Mouse (Mus musculus): ENCODE measurements around the gene Cnot6. TPM values are rescaled to one million over a fixed set of nuclear protein-coding genes. Genes with fewer than 3 reads are reported as not detected.

Gene Cnot6
- polyA plus RNA-seq, 1 experiment: 24.4 TPM

GRCm38 (mm10) chr11:49719466-49720151 is 7.1 kb upstream of the Cnot6 start:
- no peaks in the 10 kb centered on the region for H3K4me1 ChIP-seq (ENCODE audit: control insufficient read depth, insufficient read depth, low read length)
- no peak overlapping the region for H3K27ac ChIP-seq (ENCODE audit: insufficient read depth, low read length)

DNA sequence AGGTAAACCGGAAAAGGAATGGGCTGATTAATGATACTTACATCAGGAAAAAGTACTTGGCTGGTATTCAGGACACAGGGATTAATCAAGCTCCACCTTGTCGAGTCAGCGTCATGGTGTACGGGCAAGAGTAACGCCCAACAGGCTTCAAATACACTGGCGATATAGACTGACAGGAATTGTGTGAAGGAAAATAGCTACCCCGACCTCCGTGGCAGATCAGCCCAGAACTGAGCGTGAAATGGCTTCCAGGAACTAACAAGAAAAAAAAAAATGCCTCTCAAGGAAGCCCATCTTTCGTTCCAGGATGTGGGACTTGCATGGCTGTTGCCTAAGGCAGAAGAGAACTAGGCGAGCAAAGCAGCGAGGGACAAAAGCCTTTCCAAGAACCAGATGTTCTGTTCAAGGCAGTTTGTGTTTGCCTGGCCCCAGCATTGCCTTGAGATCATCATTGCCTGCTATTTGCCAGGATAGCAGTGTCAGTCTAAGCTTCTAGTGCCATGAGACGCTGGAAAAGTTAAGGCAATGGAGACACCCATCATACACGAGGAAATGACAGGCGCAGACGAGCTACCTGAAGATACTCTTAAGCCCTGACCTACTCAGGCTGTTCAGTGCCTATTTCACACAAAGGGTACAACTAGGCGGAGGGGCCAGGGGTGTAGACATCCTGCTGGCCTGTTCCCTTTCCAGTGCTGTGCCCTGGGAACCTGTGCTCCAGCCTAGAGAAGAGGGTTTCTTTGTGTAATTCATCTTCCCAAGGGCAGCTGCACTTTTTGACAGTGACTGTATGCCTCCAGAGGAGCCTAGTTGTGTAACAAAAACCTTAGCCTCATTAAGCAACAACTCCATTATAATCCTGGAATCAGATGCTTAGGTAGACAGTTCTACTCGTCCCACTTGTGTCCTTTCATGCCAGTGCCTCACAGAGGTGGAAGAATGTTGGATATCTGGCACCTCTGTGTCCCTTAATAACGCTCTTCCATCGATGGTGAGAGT is 1.1 kb upstream of the Cnot6 start:
- peak overlapping the region; percentile 89; the same call in 1 of the 2 replicates for H3K4me3 ChIP-seq (ENCODE audit: insufficient read depth, low read length)
- no peaks in the 10 kb centered on the region; the same call in 1 of the 2 replicates for H3K4me1 ChIP-seq (ENCODE audit: control insufficient read depth, insufficient read depth, low read length)
- TF ChIP-seq POLR2A (IDR thresholded peaks at IDR 0.05; ENCODE audit: extremely low read depth, insufficient read depth, low read length) (no peak), CTCF (IDR thresholded peaks at IDR 0.05; ENCODE audit: extremely low read depth, insufficient read depth, low read length) (no peak)
- H3K27ac ChIP-seq (ENCODE audit: insufficient read depth, low read length): no peak overlapping the region

More at GRCm38 (mm10) chr11:49719466-49720151, 7.1 kb upstream of the Cnot6 start:
- H3K4me3 ChIP-seq (ENCODE audit: insufficient read depth, low read length): no peak overlapping the region
- TF ChIP-seq POLR2A (IDR thresholded peaks at IDR 0.05; ENCODE audit: extremely low read depth, insufficient read depth, low read length) (no peak), CTCF (IDR thresholded peaks at IDR 0.05; ENCODE audit: extremely low read depth, insufficient read depth, low read length) (no peak)

- peak overlapping the region; percentile 93 for H3K27ac ChIP-seq (ENCODE audit: insufficient read depth, low read length)
- H3K4me3 ChIP-seq (ENCODE audit: insufficient read depth, low read length): peak overlapping the region; percentile 89
- TF ChIP-seq CTCF (IDR thresholded peaks at IDR 0.05; ENCODE audit: extremely low read depth, insufficient read depth, low read length): no peak
- no peak for TF ChIP-seq POLR2A (IDR thresholded peaks at IDR 0.05; ENCODE audit: extremely low read depth, insufficient read depth, low read length)
- H3K4me1 ChIP-seq (ENCODE audit: control insufficient read depth, insufficient read depth, low read length): peaks cover 1% of the 10 kb centered on the region; the same call in 1 of the 2 replicates
Observed at GRCm38 (mm10) chr11:49711981-49712554, 455 bp downstream of the Cnot6 start.

- TF ChIP-seq CTCF (IDR thresholded peaks at IDR 0.05; ENCODE audit: extremely low read depth, insufficient read depth, low read length): no peak
- TF ChIP-seq POLR2A (IDR thresholded peaks at IDR 0.05; ENCODE audit: extremely low read depth, insufficient read depth, low read length): no peak
- Histone ChIP-seq H3K4me3 (ENCODE audit: insufficient read depth, low read length) (no peak overlapping the region; the same call in 1 of the 2 replicates), H3K4me1 (ENCODE audit: control insufficient read depth, insufficient read depth, low read length) (peaks cover 1% of the 10 kb centered on the region; the same call in 1 of the 2 replicates), H3K27ac (ENCODE audit: insufficient read depth, low read length) (no peak overlapping the region)
Observed at GRCm38 (mm10) chr11:49710664-49711063, 1.9 kb downstream of the Cnot6 start.

DNA sequence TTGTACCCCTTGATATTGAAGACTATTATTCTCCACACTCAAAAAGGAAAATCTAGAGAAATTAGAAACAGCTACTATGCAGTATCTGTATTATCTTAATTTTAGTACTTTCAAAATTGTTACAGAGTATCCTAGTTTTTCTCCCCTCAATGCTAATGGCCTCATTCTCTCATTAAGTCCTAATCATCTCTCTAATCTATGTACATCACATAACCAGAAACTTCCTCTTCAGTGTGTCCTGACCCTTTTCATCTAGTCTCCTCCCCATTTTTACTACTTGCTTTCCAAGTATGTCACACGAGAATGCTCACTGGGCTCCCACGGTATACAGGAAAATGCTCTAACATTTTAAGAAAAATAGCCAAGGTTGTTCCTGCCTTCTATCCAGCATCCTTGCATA is 4.7 kb downstream of the Cnot6 start:
- TF ChIP-seq CTCF (IDR thresholded peaks at IDR 0.05; ENCODE audit: extremely low read depth, insufficient read depth, low read length) (no peak), POLR2A (IDR thresholded peaks at IDR 0.05; ENCODE audit: extremely low read depth, insufficient read depth, low read length) (no peak)
- Histone ChIP-seq H3K4me1 (ENCODE audit: control insufficient read depth, insufficient read depth, low read length) (peaks cover 1% of the 10 kb centered on the region; the same call in 1 of the 2 replicates), H3K27ac (ENCODE audit: insufficient read depth, low read length) (no peak overlapping the region), H3K4me3 (ENCODE audit: insufficient read depth, low read length) (no peak overlapping the region)

- no peak overlapping the region for H3K27ac ChIP-seq (ENCODE audit: insufficient read depth, low read length)
- H3K4me1 ChIP-seq (ENCODE audit: control insufficient read depth, insufficient read depth, low read length): peaks cover 1% of the 10 kb centered on the region; the same call in 1 of the 2 replicates
- no peak overlapping the region for H3K4me3 ChIP-seq (ENCODE audit: insufficient read depth, low read length)
- TF ChIP-seq CTCF (IDR thresholded peaks at IDR 0.05; ENCODE audit: extremely low read depth, insufficient read depth, low read length) (no peak), POLR2A (IDR thresholded peaks at IDR 0.05; ENCODE audit: extremely low read depth, insufficient read depth, low read length) (no peak)
Observed at GRCm38 (mm10) chr11:49704804-49705203, 7.7 kb downstream of the Cnot6 start.

DNA sequence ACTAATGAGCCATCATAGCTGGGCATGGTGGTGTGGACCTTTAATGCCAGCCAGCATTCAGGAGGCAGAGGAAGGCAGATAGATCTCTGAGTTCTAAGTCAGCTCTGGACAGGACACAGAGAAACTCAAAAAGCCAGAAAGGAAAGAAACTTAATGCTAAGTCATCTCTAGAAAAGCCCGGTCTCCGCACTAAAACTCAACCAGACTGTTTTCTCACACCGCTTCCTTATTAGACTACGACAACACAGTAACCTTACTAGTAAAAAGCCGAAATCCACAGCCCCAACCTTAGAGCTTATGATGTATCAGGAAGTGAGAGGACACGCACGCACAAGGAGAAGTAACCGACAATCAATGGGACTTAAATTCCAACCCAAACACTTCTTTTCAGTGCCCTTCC is 10.5 kb downstream of the Cnot6 start:
- TF ChIP-seq CTCF (IDR thresholded peaks at IDR 0.05; ENCODE audit: extremely low read depth, insufficient read depth, low read length) (no peak), POLR2A (IDR thresholded peaks at IDR 0.05; ENCODE audit: extremely low read depth, insufficient read depth, low read length) (no peak)
- no peak overlapping the region for H3K27ac ChIP-seq (ENCODE audit: insufficient read depth, low read length)
- H3K4me3 ChIP-seq (ENCODE audit: insufficient read depth, low read length): no peak overlapping the region
- no peaks in the 10 kb centered on the region for H3K4me1 ChIP-seq (ENCODE audit: control insufficient read depth, insufficient read depth, low read length)

GRCm38 (mm10) chr11:49699079-49699478 is 13.4 kb downstream of the Cnot6 start:
- Histone ChIP-seq H3K27ac (ENCODE audit: insufficient read depth, low read length) (no peak overlapping the region), H3K4me1 (ENCODE audit: control insufficient read depth, insufficient read depth, low read length) (peaks cover 2% of the 10 kb centered on the region; the same call in 1 of the 2 replicates), H3K4me3 (ENCODE audit: insufficient read depth, low read length) (no peak overlapping the region)
- TF ChIP-seq POLR2A (IDR thresholded peaks at IDR 0.05; ENCODE audit: extremely low read depth, insufficient read depth, low read length) (no peak), CTCF (IDR thresholded peaks at IDR 0.05; ENCODE audit: extremely low read depth, insufficient read depth, low read length) (no peak)

DNA sequence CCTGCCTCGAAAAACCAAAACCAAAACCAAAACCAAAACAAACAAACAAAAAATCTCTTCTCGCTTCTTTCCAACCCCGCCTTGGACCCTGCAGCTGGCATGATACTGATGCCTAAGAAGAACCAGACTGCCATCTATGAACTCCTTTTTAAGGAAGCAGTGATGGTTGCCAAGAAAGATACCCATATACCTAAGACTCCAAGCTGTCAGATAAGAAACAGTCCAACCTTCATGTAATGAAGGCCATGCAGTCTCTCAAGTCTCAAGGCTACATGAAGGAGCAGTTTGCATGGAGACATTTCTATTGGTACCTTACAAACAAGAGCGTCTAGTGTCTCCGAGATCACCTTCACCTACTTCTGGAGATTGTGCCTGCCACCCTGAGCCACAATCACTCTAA is 14.7 kb downstream of the Cnot6 start:
- Histone ChIP-seq H3K4me1 (ENCODE audit: control insufficient read depth, insufficient read depth, low read length) (peaks cover 2% of the 10 kb centered on the region; the same call in 1 of the 2 replicates), H3K4me3 (ENCODE audit: insufficient read depth, low read length) (no peak overlapping the region)
- TF ChIP-seq CTCF (IDR thresholded peaks at IDR 0.05; ENCODE audit: extremely low read depth, insufficient read depth, low read length) (no peak), POLR2A (IDR thresholded peaks at IDR 0.05; ENCODE audit: extremely low read depth, insufficient read depth, low read length) (no peak)

More for the DNA sequence above, 14.7 kb downstream of the Cnot6 start:
- no peak overlapping the region for H3K27ac ChIP-seq (ENCODE audit: insufficient read depth, low read length)
